In the genomic region with DNA sequence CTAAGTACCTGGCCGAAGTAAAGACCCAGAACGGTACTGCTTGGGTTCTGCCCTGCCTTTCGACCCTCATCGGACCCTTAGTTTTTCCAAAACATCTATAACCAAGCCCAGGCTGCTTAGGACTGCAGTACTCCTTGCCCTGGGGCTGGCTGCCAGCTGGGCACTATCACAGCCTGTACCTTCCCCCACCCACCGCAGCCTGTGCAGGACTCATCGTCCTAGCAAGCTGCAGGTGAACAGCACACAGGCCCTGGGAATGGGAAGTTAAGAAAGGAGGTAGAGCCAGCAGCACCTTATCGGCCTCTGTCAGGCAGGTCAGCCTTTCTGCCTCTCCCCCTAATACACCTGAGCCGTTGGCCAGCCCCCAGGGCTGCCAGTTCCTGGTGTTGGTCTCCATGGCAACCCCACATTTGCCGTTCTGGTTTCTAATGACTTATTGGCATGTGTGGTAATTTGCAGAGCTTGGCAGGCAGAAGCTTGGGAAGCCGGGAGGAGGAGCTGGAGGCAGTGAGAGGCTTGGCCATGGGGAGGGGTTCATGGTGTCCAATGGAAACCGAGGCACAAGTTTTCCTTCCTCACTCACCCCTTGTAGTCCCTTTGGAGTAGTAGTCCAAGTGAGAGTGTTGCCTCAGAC, we compare ENCODE assay signal across 11 mouse cellular contexts. TPM values are rescaled to one million over a fixed set of nuclear protein-coding genes. Genes with fewer than 3 reads are reported as not detected.
DNase-seq lines count a peak whose midpoint lies in the region; ATAC-seq and TF ChIP-seq lines count a peak whose summit lies in the region.
"Had no signal": no experiment of that assay in that cellular context is flagged by ENCODE, and none has a peak within 500 bp of the region (broad histone marks: within the 10 kb centered on the region; RNA-seq: fewer than 3 reads in every experiment).

No protein-coding gene starts in this region.

- H3K4me1 ChIP-seq in hindbrain, embryonic 16.5 days (ENCODE audit: control insufficient read depth, insufficient read depth, low read depth, low read length) = peaks cover 14% of the 10 kb centered on the region

- peak; percentile 54 to 57 for DNase-seq in layer of hippocampus, adult 8-10 months (ENCODE audit: low spot score in 2 of 2)
- no peak for DNase-seq in layer of hippocampus, postnatal 25 days (ENCODE audit: extremely low spot score in 1 of 2, low spot score in 1 of 2)
- DNase-seq in brain, embryonic 14.5 days (ENCODE audit: low read depth) = peak; percentile 73
- peak; percentile 50 for DNase-seq in cerebellum, adult 8-10 months
- no peak for DNase-seq in adrenal gland, postnatal 10 days
- DNase-seq: kidney, adult 11 months; thymus, postnatal 4 days had no signal

- H3K27ac ChIP-seq in hindbrain, embryonic 16.5 days (ENCODE audit: low read depth, low read length) = 0 out of 2 replicates have a peak overlapping the region, but pooled peaks have one; percentile 9
- H3K27ac ChIP-seq: macrophage had no signal

- no peak for TF ChIP-seq CTCF in brain, embryonic 14.5 days (IDR thresholded peaks at IDR 0.05; ENCODE audit: borderline replicate concordance, extremely low read depth, insufficient read depth, insufficient read length)

- no peak overlapping the region for H3K4me3 ChIP-seq in hindbrain, embryonic 16.5 days (ENCODE audit: low read length)
- H3K4me3 ChIP-seq: heart, embryonic 12.5 days had no signal

- H3K36me3 ChIP-seq in hindbrain, embryonic 16.5 days (ENCODE audit: control insufficient read depth, insufficient read depth, low read length) = peaks cover 7% of the 10 kb centered on the region
- H3K36me3 ChIP-seq: heart, embryonic 12.5 days had no signal

- no peaks in the 10 kb centered on the region for H3K27me3 ChIP-seq in hindbrain, embryonic 16.5 days (replicated peaks; ENCODE audit: control insufficient read depth, insufficient read depth, low read length)

- H3K9me3 ChIP-seq in hindbrain, embryonic 16.5 days (ENCODE audit: control insufficient read depth, low read length) = no peaks in the 10 kb centered on the region
- H3K9me3 ChIP-seq: heart, embryonic 12.5 days had no signal

- 58% methylated on average over 11 of the region's 11 CpGs for WGBS in hindbrain, embryonic 16.5 days

- no peak overlapping the region for H3K4me2 ChIP-seq in hindbrain, embryonic 16.5 days (ENCODE audit: low read length)
- H3K4me2 ChIP-seq: heart, embryonic 12.5 days had no signal

- H3K9ac ChIP-seq in hindbrain, embryonic 16.5 days (ENCODE audit: low read depth, low read length) = no peak overlapping the region
- H3K9ac ChIP-seq: heart, embryonic 12.5 days had no signal

- peak; percentile 55 for ATAC-seq in hindbrain, embryonic 16.5 days
- ATAC-seq in erythroid progenitor cell, adult 5-6 weeks (replicated peaks; ENCODE audit: low FRiP score, poor library complexity, severe bottlenecking) = no peak

- TF ChIP-seq POLR2A in brain, embryonic 14.5 days (IDR thresholded peaks at IDR 0.05; ENCODE audit: borderline replicate concordance, extremely low read depth, insufficient read depth, insufficient read length, poor library complexity, severe bottlenecking) = no peak

RNA-seq across cellular contexts. Expression of a gene that starts 10.2 kb away (rescaled TPM):
- total RNA-seq in layer of hippocampus, adult 8-10 months (2022) = 100 to 1,000 TPM; 182 to 196 (median 188) TPM
- 100 to 1,000 TPM; 208 to 219 TPM for total RNA-seq in layer of hippocampus, postnatal 25 days (2021)
- polyA plus RNA-seq in brain, embryonic 14.5 days (2012; rRNA removed) = 43.4 and 54.4 TPM in 2 replicates
- 56.5 and 57.7 TPM in 2 replicates for polyA plus RNA-seq in hindbrain, embryonic 16.5 days (2015; fragmentation: Nextera tagmentation; extraction: Ambion mirVana)
- total RNA-seq in adrenal gland, postnatal 10 days (2021) = 1 to 10 TPM; 6.9 to 7.1 TPM
- not detected in 2 replicates for total RNA-seq in erythroid progenitor cell, adult 5-6 weeks (2015; ENCODE audit: low replicate concordance)
- total RNA-seq in erythroid progenitor cell, adult 5-6 weeks (2017; ENCODE audit: low replicate concordance) = not detected in 2 replicates
- polyA plus RNA-seq: macrophage had no signal

Comparison
In these comparisons a context has a peak if more than half of its experiments do, and no peak if none do; other contexts are left out.
1. DNase-seq: peak in layer of hippocampus, adult 8-10 months (2 of 2), brain, embryonic 14.5 days (single experiment) and cerebellum, adult 8-10 months (single experiment); none in layer of hippocampus, postnatal 25 days (0 of 2) and adrenal gland, postnatal 10 days (single experiment).
2. RNA of a gene that starts 10.2 kb away (total RNA-seq): 208 to 219 TPM in layer of hippocampus, postnatal 25 days and 182 to 196 TPM in layer of hippocampus, adult 8-10 months; 6.9 to 7.1 TPM in adrenal gland, postnatal 10 days and not detected in erythroid progenitor cell, adult 5-6 weeks; every median in the first group is over 10 times any median in the second.